Mouse (Mus musculus) cortical plate, adult 2 months (tissue): ENCODE measurements around the gene Bcat2.

Experiments
- CTCF ChIP-seq: fragments of 200-500 bp; IDR thresholded peaks from 2 replicates; pipeline ENCODE4 v1.5.1; 2011; ENCODE audit warnings: mild to moderate bottlenecking, control low read depth, low read length; ENCODE audit not compliant: insufficient read depth; ENCODE audit errors: extremely low read depth
- POLR2A ChIP-seq: fragments of 200-500 bp; IDR thresholded peaks from 2 replicates; pipeline ENCODE4 v1.6.1; 2011; ENCODE audit warnings: mild to moderate bottlenecking, low read length, control low read depth; ENCODE audit not compliant: insufficient read depth; ENCODE audit errors: extremely low read depth

- TF ChIP-seq POLR2A (no peak), CTCF (no peak)
These were observed 4.0 kb downstream of the Bcat2 start for GRCm38 (mm10) chr7:45573954-45574353.
